ENCODE assay signal across 29 mouse cellular contexts in the genomic region with DNA sequence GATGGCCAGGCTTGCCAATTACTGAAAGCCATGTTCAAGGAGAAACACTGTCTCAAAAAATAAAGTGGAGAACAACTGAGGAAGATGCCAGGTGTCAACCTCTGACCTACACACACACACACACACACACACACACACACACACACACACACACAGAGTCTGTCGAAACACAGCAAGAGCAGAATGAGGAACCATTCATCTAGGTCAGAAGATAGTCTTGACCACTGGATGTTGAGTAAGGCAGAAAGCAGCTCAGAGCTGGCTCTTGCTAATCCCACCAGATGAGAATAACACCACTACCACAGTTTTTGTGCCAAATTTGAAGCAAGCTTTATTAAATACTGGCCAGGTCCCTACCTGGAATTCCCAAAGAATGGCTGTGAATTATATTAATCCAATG. TPM values are rescaled to one million over a fixed set of nuclear protein-coding genes. Genes with fewer than 3 reads are reported as not detected.
DNase-seq lines count a peak whose midpoint lies in the region; ATAC-seq and TF ChIP-seq lines count a peak whose summit lies in the region.
"Had no signal": no experiment of that assay in that cellular context is flagged by ENCODE, and none has a peak within 500 bp of the region (broad histone marks: within the 10 kb centered on the region; RNA-seq: fewer than 3 reads in every experiment).

No protein-coding gene starts in this region.

- no peaks in the 10 kb centered on the region for H3K36me3 ChIP-seq in liver, postnatal 0 days (replicated peaks; ENCODE audit: insufficient read depth, low read length)
- H3K36me3 ChIP-seq: embryonic facial prominence, embryonic 12.5 days; embryonic facial prominence, embryonic 15.5 days; forebrain, embryonic 12.5 days; forebrain, embryonic 15.5 days; heart, embryonic 12.5 days; heart, embryonic 15.5 days had no signal

- TF ChIP-seq CTCF in liver, postnatal 0 days (IDR thresholded peaks at IDR 0.05; ENCODE audit: low read depth): no peak

- H3K27me3 ChIP-seq in liver, postnatal 0 days (ENCODE audit: insufficient read depth, low read length): no peaks in the 10 kb centered on the region
- H3K27me3 ChIP-seq: embryonic facial prominence, embryonic 12.5 days; embryonic facial prominence, embryonic 15.5 days; forebrain, embryonic 12.5 days; forebrain, embryonic 15.5 days; heart, embryonic 12.5 days; heart, embryonic 15.5 days had no signal

- no peak overlapping the region for H3K27ac ChIP-seq in liver, postnatal 0 days (ENCODE audit: low read depth)
- H3K27ac ChIP-seq: embryonic facial prominence, embryonic 12.5 days; embryonic facial prominence, embryonic 15.5 days; forebrain, embryonic 12.5 days; forebrain, embryonic 15.5 days; heart, embryonic 15.5 days; hindbrain, embryonic 14.5 days; hindbrain, postnatal 0 days had no signal

- peak; percentile 37 for DNase-seq in liver, postnatal 0 days
- DNase-seq in liver (no peak), 416B (ENCODE audit: low read depth) (peak; percentile 57)
- DNase-seq in left cerebral cortex, adult 18-20 months (ENCODE audit: low spot score in 2 of 2): no peak
- DNase-seq in left cerebral cortex, postnatal 4 days: no peak
- DNase-seq in frontal cortex, postnatal 14 days (ENCODE audit: low spot score in 2 of 2): no peak
- DNase-seq: adrenal gland, adult 8-10 months; adrenal gland, postnatal 25 days; cerebellum, adult 11-12 months; cerebellum, adult 8-10 months; cerebellum, postnatal 10 days; cerebellum, postnatal 36 days; gastrocnemius, postnatal 10 days; gastrocnemius, postnatal 36 days; heart, postnatal 10 days; heart, postnatal 36 days had no signal

- H3K4me2 ChIP-seq in liver, postnatal 0 days (ENCODE audit: low read depth, low read length): no peak overlapping the region
- H3K4me2 ChIP-seq: embryonic facial prominence, embryonic 12.5 days; embryonic facial prominence, embryonic 15.5 days; forebrain, embryonic 12.5 days; forebrain, embryonic 15.5 days; heart, embryonic 12.5 days; heart, embryonic 15.5 days; hindbrain, embryonic 14.5 days had no signal

- ATAC-seq in liver, postnatal 0 days: no peak
- peak; percentile 95 for ATAC-seq in granulocyte monocyte progenitor cell, adult 5-6 weeks (replicated peaks; ENCODE audit: poor library complexity, severe bottlenecking)
- peak; percentile 82 for ATAC-seq in megakaryocyte progenitor cell, adult 5-6 weeks (replicated peaks; ENCODE audit: poor library complexity)
- ATAC-seq: CD4-positive, CD25-positive, alpha-beta regulatory T cell, adult 4 months; forebrain, embryonic 15.5 days; hindbrain, postnatal 0 days; inflammation-experienced regulatory T-cells, adult 6 months had no signal

- intact Hi-C loops in left cerebral cortex, postnatal 4 days (cut with DNase I): no loop called here

- WGBS in liver, postnatal 0 days (ENCODE audit: insufficient replicate concordance): 42% methylated on average over 1 of the region's 1 CpGs

- H3K4me1 ChIP-seq in liver, postnatal 0 days (ENCODE audit: insufficient read depth): no peaks in the 10 kb centered on the region
- H3K4me1 ChIP-seq: forebrain, embryonic 12.5 days; forebrain, embryonic 15.5 days had no signal

- no peak for TF ChIP-seq EP300 in liver, postnatal 0 days (IDR thresholded peaks at IDR 0.05; ENCODE audit: low read depth)

- H3K9me3 ChIP-seq in liver, postnatal 0 days (ENCODE audit: low read length): no peaks in the 10 kb centered on the region
- H3K9me3 ChIP-seq: embryonic facial prominence, embryonic 12.5 days; embryonic facial prominence, embryonic 15.5 days; forebrain, embryonic 12.5 days; forebrain, embryonic 15.5 days; heart, embryonic 15.5 days had no signal

- no peak overlapping the region for H3K9ac ChIP-seq in liver, postnatal 0 days (replicated peaks)
- H3K9ac ChIP-seq: embryonic facial prominence, embryonic 12.5 days; embryonic facial prominence, embryonic 15.5 days; forebrain, embryonic 12.5 days; forebrain, embryonic 15.5 days; heart, embryonic 12.5 days; heart, embryonic 15.5 days; hindbrain, embryonic 14.5 days had no signal

- H3K4me3 ChIP-seq in liver, postnatal 0 days (ENCODE audit: low read depth, low read length): no peak overlapping the region
- H3K4me3 ChIP-seq: embryonic facial prominence, embryonic 12.5 days; embryonic facial prominence, embryonic 15.5 days; erythroblast, embryonic 14.5 days; forebrain, embryonic 12.5 days; forebrain, embryonic 15.5 days; heart, embryonic 12.5 days; heart, embryonic 15.5 days had no signal

RNA-seq across cellular contexts. Expression of a gene that starts 45.5 kb away (rescaled TPM):
- 177 TPM in 2 replicates for polyA plus RNA-seq in liver, postnatal 0 days (2015; fragmentation: Nextera tagmentation; extraction: Ambion mirVana)
- total RNA-seq in granulocyte monocyte progenitor cell, adult 5-6 weeks (2014; fragmentation: Nextera tagmentation): 47.9 and 63.5 TPM in 2 replicates
- 50.5 and 61.6 TPM in 2 replicates for total RNA-seq in granulocyte monocyte progenitor cell, adult 5-6 weeks (2017)
- 38.9 and 48.0 TPM in 2 replicates for total RNA-seq in megakaryocyte progenitor cell, adult 5-6 weeks (2015)
- total RNA-seq in megakaryocyte progenitor cell, adult 5-6 weeks (2017): 58.8 and 67.3 TPM in 2 replicates
- total RNA-seq in left cerebral cortex, adult 18-20 months (2021): 10 to 100 TPM; 19.0 to 19.2 TPM
- total RNA-seq in left cerebral cortex, postnatal 4 days (2021): 10 to 100 TPM; 13.6 to 14.9 TPM

RNA-seq across cellular contexts. Expression of a gene that starts 57.4 kb away (rescaled TPM):
- polyA plus RNA-seq in liver, postnatal 0 days (2015; fragmentation: Nextera tagmentation; extraction: Ambion mirVana): 0.06 and 0.08 TPM in 2 replicates
- not detected in 2 replicates for total RNA-seq in granulocyte monocyte progenitor cell, adult 5-6 weeks (2014; fragmentation: Nextera tagmentation)
- total RNA-seq in granulocyte monocyte progenitor cell, adult 5-6 weeks (2017): not detected in 2 replicates
- 0.05 and 0.15 TPM in 2 replicates for total RNA-seq in megakaryocyte progenitor cell, adult 5-6 weeks (2015)
- not detected in 2 replicates for total RNA-seq in megakaryocyte progenitor cell, adult 5-6 weeks (2017)
- 10 to 100 TPM; 38.0 to 49.1 TPM for total RNA-seq in left cerebral cortex, adult 18-20 months (2021)
- total RNA-seq in left cerebral cortex, postnatal 4 days (2021): 100 to 1,000 TPM; 151 to 183 TPM
- polyA plus RNA-seq: CD4-positive, CD25-positive, alpha-beta regulatory T cell, adult 4 months; erythroblast, embryonic 14.5 days; inflammation-experienced regulatory T-cells, adult 6 months had no signal

Comparison
In these comparisons a context has a peak if more than half of its experiments do, and no peak if none do; other contexts are left out.
1. DNase-seq: peak in liver, postnatal 0 days (single experiment) and 416B (single experiment); none in liver (single experiment), left cerebral cortex, adult 18-20 months (0 of 2), left cerebral cortex, postnatal 4 days (single experiment) and frontal cortex, postnatal 14 days (0 of 2).
2. RNA of a gene that starts 57.4 kb away (total RNA-seq): 151 to 183 TPM in left cerebral cortex, postnatal 4 days and 38.0 to 49.1 TPM in left cerebral cortex, adult 18-20 months; 0.05 to 0.15 TPM in megakaryocyte progenitor cell, adult 5-6 weeks and not detected in granulocyte monocyte progenitor cell, adult 5-6 weeks; every median in the first group is over 10 times any median in the second.